Mouse (Mus musculus): Measurements from ENCODE around the gene Slc6a12.

DNA sequence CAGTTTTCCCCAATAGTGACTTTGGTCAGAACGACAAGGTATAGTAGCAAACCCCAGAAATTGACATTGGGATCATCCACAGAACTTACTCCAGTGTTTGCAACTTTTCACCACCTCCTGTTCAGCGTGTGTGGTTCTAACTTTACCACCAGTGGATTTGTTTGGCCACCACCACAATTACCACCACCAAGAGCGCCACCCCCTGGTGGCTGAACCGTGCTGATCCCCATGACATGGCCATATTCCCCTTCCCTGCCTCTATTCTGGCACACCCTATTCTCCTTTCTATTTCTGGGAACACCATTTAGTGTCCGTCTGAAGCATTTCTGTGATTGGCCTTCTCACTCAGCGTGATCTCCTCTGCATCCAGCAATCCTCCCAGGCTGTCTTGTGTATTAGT lies 23.8 kb upstream of the Slc6a12 start:
- TF ChIP-seq CTCF (IDR thresholded peaks at IDR 0.05; ENCODE audit: borderline replicate concordance, insufficient read depth, low read length) (no peak), POLR2A (IDR thresholded peaks at IDR 0.05; ENCODE audit: low read depth, low read length) (no peak)

All from embryonic fibroblast, embryonic 13.5 days (primary cell).